Mouse (Mus musculus): ENCODE results near the gene Afap1.

The Afap1 gene

DNA sequence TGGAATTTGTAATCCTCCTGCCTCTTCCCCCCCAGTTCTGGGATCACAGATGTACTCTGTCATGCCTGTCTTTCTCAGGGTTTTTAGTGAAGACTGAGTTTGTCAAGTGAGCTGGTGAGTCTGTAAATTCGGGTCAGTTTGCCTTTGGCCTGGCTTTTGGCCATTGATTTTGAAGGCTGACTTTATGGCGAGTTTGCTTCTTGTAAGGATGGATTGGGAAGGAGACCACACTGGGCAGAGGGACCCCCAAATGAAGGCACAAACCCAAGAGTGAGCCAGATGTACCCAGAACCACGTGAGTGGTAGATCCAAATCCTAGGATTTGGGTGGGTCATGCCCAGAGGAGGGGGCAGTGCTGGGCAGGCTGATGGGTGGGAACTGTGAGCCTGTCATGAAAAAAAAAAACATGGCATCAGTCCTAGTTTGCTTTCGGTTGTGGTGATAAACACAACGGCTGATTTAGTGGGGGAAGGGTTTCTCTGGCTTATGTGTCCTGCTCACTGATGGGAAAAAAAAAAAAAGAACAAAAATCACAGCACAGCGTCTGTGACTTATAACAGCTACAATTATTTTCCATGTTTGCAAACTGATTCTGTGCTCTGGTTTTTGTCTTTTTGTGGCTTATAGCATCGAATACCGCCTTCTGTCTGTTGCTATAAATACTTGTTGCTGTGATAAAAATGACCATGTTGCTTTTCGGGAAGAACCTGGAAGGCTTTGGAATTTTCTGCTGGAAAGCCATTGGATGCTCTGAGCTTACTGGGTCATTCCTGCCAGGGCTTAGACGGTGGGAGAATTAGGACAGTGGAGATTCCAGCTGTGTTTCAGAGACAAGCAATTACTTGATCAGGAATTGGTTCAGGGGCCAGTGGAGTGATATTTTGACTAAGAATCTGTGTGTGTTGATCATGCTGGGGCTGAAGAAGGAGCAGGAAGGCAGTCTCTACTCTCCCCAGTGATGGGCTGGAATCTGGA lies 45.4 kb downstream of the Afap1 start:
- DNase-seq, result no peak

DNA sequence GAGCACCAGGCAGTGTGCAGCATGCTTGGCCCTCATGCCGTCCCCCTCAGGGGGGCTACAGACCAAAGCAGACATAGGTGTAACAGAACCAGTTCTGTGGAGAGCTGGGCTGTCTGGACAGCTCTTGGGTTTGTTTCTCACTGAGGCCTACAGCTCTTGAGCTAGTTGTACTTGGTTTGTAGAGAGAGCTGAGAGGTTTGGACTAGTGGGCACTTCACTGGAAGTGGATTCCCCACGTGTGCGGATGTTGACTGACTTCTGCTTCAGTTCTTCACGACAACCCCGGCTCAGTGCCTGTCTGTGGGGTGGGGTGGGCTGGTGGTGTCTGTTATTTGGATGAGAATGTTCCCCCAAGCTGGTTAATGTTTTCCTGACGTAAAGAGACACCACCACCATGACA lies 46.8 kb downstream of the Afap1 start:
- DNase-seq, result no peak

DNA sequence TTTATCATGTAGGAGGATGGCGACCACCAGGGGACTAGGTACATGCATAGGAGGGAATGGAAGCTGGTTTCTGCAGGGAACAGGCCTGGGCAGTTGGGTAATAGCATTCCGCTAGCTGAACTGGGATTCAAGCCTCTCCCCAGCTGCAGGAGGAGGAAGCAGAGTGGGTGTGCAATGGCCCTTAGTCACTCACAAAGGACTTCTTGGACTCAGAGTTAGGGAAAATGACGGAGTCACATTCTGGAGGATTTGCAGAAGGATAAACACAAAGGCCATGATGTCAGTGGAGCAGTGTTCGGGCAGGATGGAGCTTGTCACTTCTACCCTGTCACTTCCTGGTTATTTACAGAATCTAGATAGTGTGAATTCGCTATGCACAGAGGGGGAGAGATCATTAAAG lies 50.4 kb downstream of the Afap1 start:
- DNase-seq, result no peak

DNA sequence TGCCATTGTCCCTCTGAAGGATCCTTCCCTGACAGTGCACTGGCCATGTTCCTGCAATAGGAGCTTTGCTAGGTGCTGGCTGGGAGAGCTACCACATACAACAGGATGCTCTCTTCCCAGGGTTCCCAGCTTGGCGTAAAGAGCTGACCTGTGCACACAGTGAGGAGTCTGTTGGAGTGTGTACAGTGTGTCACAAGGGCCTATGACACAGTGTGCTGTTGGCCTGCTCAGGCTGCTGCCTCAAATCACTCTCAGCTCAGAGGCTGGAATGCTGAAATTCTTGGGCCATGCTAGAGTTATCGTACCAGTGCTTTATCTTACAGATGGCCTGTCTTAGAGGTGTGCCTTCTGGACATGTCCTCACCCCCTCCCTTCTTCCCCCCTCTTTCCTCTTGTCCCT lies 53.7 kb downstream of the Afap1 start:
- DNase-seq, result no peak

DNA sequence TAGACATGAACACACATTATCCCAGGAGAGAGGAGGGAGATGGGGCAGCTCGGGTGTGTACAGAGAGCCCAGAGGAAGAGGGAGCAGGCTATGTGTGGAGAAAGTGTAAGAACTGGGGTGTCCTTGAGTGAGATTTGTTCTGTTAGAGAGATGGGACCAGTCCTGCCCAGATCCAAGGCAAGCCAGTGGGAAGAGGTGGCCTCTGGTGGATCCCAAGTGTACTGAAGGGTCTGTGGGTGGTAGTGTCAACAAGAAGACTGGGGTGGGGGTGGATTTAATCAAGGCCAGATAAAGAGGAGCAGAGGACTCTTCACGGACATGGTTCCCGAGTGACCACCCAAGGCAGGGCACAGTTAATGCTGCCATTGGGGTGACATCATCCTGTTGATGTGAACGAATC lies 54.3 kb downstream of the Afap1 start:
- no peak for DNase-seq

DNA sequence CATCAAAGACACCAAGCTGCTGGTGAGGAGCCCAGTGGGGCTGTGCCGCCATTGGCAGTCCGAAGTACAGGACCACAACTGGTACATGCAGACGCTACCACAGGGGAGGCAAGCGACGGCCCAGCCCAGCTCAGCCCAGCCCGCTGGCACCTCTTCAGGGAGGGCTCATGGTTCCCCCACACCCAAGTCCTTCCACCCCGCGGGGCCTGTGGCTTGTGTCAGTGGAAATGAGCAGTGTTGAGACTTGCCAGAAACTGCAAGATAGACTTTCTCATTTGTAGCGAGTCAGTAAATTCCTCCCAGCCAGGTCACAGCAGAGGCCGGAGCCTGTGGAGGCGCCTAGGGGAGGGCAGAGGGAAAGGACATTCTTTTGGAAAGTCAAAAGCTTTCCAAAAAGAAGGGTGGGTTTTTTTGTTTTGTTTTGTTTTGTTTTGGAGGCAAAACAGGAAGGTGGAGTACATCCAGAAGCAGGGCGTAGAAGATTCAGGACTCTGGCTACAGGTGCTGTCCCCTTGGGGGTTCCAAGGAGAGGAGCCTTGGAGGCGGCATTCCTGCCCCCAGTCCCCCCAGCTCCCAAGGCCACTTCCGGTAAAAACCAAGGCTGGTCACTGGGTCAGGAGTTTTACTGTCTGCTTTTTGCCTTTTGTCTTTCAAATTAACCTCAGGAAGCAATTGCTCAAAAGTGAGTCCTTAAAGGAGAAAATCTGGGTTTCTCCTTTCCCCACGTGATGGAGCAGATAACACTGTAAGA lies 55.3 kb downstream of the Afap1 start:
- no peak for DNase-seq

DNA sequence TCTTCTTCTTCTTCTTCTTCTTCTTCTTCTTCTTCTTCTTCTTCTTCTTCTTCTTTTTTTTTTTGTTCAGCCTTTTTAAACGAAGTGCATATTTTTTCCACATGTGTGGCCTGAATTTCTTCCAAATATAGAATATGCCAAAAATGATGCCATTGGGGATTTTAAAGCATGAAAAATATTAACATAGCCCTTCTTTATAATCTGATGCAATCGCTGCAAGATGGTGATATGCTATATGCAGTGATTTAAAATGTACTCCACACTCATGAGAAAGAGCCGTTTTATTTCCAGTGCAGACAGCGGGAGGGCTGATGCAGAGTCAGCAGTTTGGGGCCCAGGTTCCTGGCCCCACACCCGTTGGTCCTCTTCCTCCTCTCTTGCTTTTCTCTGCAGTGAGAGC lies 55.9 kb downstream of the Afap1 start:
- no peak for DNase-seq

DNA sequence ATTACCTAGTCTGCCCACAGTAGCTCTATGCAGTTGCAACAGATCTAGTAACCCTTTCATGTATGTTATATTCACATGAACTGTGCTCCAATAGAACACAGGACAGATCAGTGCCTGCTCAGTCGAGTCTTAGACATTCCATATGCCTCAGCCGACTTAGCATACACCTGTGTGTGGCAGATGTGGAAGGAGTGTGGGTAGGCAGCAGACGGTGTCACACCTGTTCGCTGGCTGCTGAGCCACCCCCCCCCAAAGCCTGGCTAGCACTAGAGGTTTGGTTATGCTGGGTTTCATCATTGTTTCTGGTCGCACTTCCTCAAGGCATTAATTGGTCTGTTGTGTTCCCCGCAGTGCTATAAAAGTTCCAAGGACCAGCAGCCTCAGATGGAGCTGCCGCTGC lies 57.4 kb downstream of the Afap1 start:
- no peak for DNase-seq

DNA sequence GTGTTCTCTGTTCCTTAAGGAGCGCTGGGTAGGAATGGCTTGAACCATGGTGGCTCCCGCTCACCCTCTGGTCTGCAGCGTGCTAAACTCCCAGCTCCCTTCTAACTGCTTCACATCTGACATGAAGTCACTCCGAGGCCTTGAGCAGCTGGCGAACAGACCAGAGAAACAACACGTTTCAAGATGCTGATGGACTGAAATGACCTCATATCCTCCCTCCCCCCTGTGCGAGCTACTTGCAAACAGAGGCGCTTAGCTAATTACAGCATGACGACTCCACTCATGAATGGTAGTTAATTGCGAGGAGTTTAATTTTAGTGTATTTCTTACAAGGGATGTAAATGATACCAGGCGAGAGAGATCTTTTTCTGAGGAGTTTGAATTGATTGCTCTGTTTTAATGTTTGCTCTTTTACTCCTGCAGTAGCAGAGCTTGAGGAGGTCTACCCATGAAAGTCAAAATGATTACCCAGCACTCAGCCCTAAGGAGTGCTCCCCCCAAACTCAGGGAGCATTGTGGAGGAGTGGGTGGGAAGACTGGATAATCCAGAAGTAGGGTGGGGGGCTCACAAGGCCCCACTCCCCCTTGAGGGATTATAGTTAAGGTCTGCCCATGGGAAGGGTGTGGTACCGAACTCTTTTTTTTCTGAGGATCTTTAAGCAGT lies 61.1 kb downstream of the Afap1 start:
- DNase-seq, result no peak

DNA sequence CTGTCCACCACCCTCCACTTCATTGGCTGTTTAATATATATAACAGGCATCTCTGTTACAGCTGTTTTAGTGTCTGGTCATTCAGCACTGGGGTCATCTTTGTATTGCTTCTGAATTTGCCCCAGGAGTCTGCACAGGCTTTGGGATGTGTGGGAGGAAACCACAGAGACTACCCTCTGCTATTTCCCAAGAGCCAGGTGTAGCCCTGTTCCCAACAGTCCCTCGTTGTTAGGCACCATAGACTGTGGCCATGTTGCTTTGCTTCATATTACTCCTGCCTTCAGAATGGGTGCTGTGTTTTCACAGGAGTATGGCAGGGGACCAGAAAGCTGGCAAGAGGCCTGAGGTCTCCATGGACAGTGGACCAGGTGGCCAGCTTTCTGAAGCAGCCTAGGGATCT lies 63.1 kb downstream of the Afap1 start:
- DNase-seq, result no peak

DNA sequence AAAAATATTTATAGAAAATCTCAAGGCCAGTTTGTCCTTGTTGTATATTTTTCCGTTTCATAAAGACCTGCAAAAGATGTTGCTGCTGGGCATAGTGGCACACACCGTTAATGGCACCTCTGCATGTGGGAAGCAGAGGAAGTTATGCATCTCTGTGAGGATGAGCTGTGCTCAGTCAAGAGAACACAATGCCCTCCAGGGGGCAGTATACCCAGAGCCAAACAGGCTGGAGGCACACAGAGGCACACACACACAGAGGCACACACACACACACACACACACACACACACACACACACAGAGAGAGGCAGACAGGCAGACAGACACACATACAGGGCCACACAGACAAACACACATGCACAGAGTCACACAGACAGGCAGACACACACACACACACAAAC lies 65.6 kb downstream of the Afap1 start:
- no peak for DNase-seq

DNA sequence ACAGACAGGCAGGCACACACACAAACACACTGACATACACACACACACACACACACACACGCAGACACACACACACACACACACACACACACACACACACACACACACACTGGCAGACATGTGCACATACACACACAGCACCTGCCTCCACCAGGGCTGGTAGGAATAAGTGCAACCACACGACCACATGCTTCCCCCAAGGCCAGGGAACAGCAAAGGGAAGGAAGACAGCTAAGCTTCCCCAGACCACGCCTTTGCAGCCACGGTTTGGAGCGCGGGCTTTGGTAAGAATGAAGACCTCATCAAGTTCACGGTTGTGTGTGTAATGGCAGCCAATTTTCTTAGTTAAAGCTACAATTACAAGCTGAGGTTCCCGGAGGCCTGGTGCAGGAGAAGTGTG lies 67.0 kb downstream of the Afap1 start:
- DNase-seq, result no peak

DNA sequence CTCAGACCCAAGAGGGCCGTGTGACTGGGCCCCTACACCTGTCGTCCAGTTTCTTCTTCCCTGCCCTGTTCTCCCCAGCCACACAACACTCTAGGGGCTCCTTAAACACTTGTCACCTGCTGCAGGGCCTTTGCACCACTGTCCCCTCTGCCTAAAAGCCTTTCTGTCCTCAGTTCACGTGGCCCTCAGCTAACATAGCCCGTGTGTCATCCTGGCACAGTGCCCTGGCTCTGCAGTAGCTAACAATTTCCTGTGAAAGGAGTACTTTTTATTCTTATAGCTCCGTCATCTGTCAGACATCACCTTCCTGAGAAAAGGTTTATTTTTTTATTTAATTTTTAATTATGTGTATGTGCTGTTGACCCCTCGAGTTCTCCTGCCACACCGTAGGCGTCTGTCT lies 68.2 kb downstream of the Afap1 start:
- no peak for DNase-seq

DNA sequence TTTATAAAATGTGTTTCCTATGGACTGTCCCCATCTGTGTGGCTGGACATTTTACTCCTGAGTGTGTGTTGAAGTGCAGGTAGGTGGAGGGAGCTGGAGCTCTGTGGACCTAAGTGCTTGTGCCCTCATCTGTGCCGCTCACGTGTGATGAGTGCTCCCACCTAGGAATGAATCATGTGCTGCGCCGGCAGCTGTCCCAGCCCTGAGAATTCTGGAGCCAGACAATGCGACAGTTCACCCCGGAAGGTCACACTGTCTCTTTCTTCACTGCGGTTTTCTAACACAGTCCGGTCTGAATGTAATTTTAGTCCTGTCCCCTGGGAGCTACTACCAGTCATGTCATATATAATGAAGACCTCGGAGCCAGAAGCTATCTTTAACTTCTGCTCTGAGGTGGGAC lies 70.5 kb downstream of the Afap1 start:
- no peak for DNase-seq

DNA sequence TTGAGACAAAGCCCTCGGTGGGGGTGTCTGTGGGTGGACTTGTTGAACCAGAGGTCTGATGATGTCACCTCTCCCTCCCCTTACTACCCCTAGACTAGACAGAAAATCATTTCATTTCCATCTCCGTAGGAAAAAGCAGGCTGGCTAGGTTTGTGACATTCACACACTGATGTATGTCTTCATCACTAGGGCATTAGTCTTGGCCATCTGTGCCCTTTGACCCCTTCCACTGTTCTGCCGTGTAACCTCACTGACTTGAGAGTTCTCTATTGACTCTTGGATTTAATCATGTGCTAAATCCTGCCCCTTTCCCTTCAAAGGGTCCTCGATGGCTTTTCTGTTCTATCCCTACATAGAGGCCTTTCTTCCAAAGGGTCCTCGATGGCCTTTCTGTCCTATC lies 71.9 kb downstream of the Afap1 start:
- DNase-seq, result no peak

DNA sequence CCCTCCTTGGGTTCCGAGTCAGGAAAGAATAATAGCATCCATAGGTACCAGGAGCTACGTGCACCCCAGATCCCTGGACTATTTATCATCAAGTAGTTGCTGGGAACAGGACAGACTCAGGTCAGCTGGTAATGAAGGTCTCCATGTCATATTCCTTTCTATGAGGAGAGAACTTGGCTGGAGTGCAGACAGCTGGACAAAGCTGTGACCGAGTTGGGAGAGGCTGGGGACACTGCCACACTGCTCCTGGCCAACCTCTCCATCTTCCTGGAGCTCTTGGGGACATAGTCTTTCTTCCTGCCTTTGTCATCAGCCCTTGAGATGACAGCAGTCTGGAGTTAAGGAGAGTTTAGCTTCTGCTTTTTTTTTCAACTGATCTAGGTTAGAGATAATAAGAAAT lies 76.7 kb downstream of the Afap1 start:
- DNase-seq, result no peak

DNA sequence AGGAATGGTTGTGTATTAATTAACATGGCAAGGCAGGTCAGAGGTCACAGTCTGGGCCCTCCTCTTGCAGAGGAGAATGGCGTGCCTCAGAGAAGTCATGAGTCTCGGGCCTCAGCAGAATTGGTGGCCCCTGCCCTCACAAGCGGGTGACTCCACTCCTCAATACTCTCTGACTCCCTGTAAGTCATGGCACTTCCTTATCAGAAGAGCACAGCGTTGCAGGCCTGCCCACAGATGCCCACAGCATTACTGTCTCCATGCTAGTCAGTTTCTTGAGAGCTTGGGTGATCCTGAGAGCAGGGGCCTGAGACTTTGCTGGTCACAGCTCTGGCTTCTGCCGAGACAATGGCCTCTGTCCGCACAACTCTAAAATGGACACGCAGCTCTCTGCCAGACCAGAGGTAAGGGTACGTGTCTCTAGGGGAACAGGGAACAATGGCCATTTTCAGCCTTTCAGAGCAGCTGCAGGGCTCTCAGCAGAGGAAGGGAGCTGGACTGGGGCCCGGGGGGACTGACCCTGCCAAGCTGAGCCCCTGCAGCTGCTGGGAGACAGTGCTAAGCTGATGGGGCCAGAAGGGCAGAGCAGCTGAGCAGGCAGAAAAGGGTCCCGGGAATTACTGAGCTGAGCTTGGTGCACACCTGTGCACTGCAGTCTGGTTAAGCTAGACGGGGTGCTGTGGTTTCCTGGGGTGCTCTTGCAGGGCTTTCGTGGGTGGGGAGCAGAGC lies 77.4 kb downstream of the Afap1 start:
- DNase-seq, result peak; percentile 10

DNA sequence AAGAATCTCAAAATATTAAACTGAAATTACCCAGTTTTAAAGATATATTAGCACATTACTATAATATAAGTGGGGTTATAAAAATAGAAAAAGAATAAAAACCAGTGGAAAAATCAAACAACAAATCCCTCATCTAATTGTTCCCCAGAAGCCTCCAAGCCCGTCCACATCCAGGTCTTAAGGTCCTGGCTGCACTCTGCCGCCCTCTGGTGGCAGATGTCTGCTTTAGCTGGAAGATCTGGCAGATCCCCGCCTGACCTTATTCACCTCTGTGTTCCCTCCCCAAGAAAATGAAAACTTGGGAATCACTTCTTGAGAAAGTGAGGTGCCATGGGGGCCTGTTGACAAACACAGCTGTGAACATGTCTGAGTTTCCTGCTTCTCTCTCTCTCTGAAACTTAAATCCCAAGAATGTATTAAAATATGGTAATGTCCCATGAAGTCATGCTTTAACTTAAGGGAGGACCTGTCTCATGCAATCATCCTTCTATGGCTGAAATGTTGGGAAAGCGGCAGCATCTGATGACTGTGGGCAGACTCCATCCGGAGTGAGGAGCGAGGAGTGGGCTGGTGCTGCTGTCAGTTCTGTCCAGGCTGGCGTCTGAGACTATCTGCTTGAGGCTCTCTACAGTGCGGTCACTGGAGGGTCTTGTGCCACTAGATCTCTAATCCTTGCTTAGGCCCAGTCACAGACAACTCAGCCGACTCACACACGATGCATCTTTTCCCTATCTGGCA lies 78.9 kb downstream of the Afap1 start:
- peak; percentile 70 for DNase-seq

DNA sequence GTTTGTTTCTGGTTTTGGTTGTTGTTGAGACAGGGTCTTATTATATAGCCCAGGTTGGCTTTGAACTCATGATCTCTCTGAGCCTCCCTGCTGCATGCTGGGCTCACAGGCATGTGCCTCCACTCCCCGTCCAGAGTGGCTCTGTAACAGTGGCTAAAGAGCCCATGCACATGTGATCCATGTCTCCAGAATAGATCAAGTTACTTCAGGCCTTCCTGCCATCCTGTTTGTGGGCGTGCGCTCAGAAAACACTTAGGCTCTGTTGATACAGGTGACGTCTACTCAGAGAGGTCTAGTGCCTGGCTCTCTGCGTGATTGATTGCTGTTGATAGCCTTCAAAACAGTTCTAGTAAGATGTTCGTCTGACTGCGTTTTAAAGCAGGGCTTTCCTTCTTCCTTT lies 79.6 kb downstream of the Afap1 start:
- no peak for DNase-seq

DNA sequence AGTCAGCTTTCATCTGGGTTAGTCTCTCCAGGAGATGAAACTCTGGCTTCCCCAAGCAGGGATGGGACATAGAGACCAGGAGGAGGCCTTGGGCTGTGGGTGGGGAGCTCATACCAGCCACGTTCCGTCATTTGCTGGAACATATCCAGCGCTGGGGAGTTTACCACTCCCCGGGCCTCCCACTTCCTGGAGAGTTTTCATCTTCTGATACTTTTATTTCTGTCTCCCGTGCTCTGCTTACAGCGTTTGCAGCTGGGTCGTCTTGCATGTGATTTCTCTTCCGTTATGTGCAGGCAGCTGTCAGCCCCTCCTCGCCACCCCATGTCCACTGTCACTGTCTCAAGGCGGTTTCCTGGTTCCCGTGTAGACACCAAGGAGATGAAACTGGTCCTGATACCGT lies 80.7 kb downstream of the Afap1 start:
- DNase-seq, result peak; percentile 56

DNA sequence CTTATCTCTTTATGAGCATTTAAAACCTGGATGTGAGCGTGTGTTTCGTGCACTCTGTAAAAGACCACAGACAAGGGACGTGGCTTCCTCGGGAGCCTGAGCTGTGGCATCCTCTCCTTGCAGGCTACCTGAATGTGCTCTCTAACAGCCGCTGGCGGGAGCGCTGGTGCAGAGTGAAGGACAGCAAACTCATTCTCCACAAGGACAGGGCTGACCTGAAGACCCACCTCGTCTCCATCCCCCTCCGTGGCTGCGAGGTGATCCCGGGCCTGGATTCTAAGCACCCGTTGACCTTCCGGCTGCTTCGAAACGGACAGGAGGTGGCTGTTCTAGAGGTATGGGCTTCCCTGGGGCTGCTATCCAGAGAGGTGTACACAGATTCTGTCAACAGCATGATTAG lies 81.1 kb downstream of the Afap1 start:
- no peak for DNase-seq

DNA sequence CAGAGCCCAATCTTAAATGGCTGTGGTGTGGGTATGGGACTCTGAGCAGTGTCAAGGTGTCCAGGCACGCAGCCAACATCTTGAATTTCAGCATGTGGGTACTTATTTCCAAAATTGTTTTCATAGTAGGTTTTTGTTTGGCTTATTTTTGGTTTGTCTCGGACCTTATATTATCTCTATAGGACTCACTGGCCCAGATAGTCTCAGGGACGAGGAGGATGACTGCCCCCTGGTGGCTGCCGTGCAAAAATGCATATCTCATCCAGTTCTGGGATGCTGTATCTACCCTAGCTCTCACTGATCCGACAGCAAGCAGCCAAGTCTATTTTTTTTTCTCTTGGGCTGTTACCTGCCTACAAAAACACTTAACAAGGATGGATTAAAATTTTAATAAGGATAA lies 82.6 kb downstream of the Afap1 start:
- DNase-seq, result peak; percentile 73
